Mouse (Mus musculus) erythroblast, adult 5-6 weeks (primary cell): ENCODE measurements around the gene Ccdc183. TPM values are rescaled to one million over a fixed set of nuclear protein-coding genes. Genes with fewer than 3 reads are reported as not detected.

Experiments
- ATAC-seq: replicated peaks from 2 replicates; pipeline ENCODE4 v1.8.0; 2016; ENCODE audit warnings: moderate number of reproducible peaks, mild to moderate bottlenecking, moderate TSS enrichment, inconsistent platforms; ENCODE audit not compliant: poor library complexity, low FRiP score, severe bottlenecking
- total RNA-seq, 2 experiments: library from RNA; stranded (forward) in 1 of 2; stranded (reverse) in 1 of 2; fragments of 150-400 nt in 1 of 2; fragments of 200-764, 138-1000 nt in 1 of 2; gene quantifications; 2 replicates each; pipeline versions ENCODE4 v1.2.3 to v1.2.4; 2015 to 2017; ENCODE audit warnings: low replicate concordance in 2 of 2

The Ccdc183 gene
- total RNA-seq, 2 experiments from 2014 or later, result not detected

GRCm38 (mm10) chr2:25608671-25609070, 8.8 kb downstream of the Ccdc183 start:
- peak; percentile 40 for ATAC-seq

GRCm38 (mm10) chr2:25607761-25608622, 9.5 kb downstream of the Ccdc183 start, which contains the start of gene Rabl6:
TSS of gene Rabl6 (minus strand) at chr2:25608521.
- peak; percentile 89 for ATAC-seq

GRCm38 (mm10) chr2:25602526-25602925, 15.0 kb downstream of the Ccdc183 start:
- ATAC-seq, result no peak

- ATAC-seq, result no peak
Measured at GRCm38 (mm10) chr2:25600037-25600436, 17.4 kb downstream of the Ccdc183 start.

- no peak for ATAC-seq
Measured at GRCm38 (mm10) chr2:25598749-25599148, 18.7 kb downstream of the Ccdc183 start.

GRCm38 (mm10) chr2:25596765-25597510, 20.5 kb downstream of the Ccdc183 start:
- no peak for ATAC-seq

GRCm38 (mm10) chr2:25591863-25592262, 25.6 kb downstream of the Ccdc183 start:
- peak; percentile 55; the same call in 1 of the 2 replicates for ATAC-seq

- no peak for ATAC-seq
Measured at GRCm38 (mm10) chr2:25588227-25588907, 29.1 kb downstream of the Ccdc183 start.

- ATAC-seq, result no peak
Measured at GRCm38 (mm10) chr2:25587290-25587689, 30.2 kb downstream of the Ccdc183 start.

GRCm38 (mm10) chr2:25585601-25586000, 31.9 kb downstream of the Ccdc183 start:
- ATAC-seq, result no peak

GRCm38 (mm10) chr2:25584856-25585255, 32.6 kb downstream of the Ccdc183 start:
- no peak for ATAC-seq

- ATAC-seq, result no peak
Measured at GRCm38 (mm10) chr2:25584152-25584551, 33.3 kb downstream of the Ccdc183 start.

- no peak for ATAC-seq
Measured at GRCm38 (mm10) chr2:25583571-25583970, 33.9 kb downstream of the Ccdc183 start.

- ATAC-seq, result no peak
Measured at GRCm38 (mm10) chr2:25583120-25583481, 34.4 kb downstream of the Ccdc183 start.

- ATAC-seq, result no peak
Measured at GRCm38 (mm10) chr2:25582466-25583119, 34.9 kb downstream of the Ccdc183 start.

- ATAC-seq, result no peak
Measured at GRCm38 (mm10) chr2:25581901-25582301, 35.6 kb downstream of the Ccdc183 start.

GRCm38 (mm10) chr2:25581294-25581864, 36.1 kb downstream of the Ccdc183 start, which contains the start of gene Ajm1:
TSS of gene Ajm1 (minus strand) at chr2:25581757.
- ATAC-seq, result peak; percentile 71

- ATAC-seq, result no peak
Measured at GRCm38 (mm10) chr2:25580621-25581101, 36.8 kb downstream of the Ccdc183 start.

GRCm38 (mm10) chr2:25579737-25580460, 37.6 kb downstream of the Ccdc183 start:
- ATAC-seq, result no peak
